Mouse (Mus musculus) adrenal gland, adult 18-20 months (tissue): ENCODE measurements around the gene Parvg. TPM values are rescaled to one million over a fixed set of nuclear protein-coding genes. Genes with fewer than 3 reads are reported as not detected.

ENCODE experiments used
- DNase-seq, 2 experiments: peaks; one replicate each; pipeline ENCODE4 v3.0.0; 2021 to 2022; ENCODE audit warnings: low spot score in 2 of 2
- total RNA-seq, 2 experiments: library from RNA; stranded (reverse); gene quantifications; 1 replicate in 1 of 2; 2 replicates in 1 of 2; pipeline ENCODE4 v1.2.3; 2021

Gene Parvg
- total RNA-seq, 2 experiments from 2014 or later: 3.4 to 3.8 TPM

DNA sequence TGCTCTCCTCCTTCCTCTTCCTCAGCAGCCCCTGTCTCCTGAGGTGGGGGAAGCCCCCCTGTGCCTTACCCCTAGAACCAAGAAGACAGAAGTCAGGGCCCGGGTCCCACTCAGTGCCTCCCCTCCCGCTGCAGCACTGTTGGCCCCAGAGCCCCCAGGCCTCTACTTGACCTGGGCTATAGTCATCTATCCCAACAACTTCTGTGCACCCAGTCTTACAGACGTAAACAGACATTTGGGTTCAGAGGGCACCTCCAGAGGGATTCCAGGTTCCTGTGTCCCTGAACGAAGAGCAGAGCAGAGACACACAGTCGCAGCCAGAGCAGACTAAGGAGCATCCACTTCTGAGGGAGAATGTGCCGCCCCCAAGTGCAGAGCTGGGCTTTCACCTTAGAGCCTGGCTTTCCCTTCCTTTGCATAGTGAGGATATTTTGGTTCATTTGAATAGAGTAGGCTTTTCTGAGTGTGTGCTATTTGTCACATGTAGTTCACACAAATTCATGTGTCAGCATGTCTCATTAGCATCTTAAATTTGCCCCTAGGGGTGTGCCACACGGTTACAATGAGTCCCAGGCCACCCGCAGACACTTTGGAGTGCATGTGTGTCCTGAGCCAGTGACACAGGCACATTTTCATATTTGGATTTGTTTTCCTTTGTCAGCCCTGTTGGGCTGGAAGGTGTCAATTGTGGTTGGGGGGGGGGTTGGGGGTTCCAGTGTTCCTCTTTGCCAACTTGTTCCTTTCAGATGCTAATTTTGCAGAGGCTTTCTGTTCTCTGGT, 22.0 kb upstream of the Parvg start:
- DNase-seq: no peak

DNA sequence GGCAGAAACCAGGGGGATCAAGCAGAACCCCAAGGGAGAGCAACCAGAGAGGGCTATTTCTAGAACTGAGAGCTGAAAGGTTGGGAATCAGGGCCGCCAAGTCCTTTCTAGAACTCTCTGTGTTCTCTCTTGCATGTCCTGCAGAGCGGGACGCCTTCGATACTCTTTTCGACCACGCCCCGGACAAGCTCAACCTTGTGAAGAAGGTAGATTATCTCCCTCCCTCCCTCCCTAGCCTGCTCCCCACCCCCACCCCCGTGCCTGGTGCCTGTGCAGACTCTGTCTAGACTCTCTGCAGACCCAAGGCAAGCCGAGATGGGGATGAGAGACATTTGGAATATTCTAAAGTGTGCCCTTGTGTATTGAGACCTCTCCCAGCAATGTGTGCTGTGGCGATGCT, 20.6 kb upstream of the Parvg start:
- DNase-seq: no peak

DNA sequence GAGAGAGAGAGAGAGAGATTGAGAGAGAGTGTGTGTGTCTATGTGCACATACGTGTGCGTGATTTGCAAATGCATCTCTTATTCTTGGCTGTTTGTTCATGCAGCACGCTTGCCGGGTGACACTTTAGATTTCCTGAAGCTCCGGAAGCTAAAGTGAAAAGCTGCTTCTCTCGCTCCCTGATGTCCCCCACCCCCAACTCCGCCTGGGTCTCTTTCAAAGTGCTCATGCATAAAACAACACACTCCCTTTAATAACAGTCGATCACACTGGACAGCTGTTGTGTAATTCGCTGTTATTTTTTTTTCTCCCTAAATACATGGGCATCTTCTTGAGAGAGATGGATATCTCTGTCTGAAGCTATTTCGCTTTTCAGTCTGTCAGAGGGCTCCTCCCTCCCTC, 18.5 kb upstream of the Parvg start:
- DNase-seq: no peak

DNA sequence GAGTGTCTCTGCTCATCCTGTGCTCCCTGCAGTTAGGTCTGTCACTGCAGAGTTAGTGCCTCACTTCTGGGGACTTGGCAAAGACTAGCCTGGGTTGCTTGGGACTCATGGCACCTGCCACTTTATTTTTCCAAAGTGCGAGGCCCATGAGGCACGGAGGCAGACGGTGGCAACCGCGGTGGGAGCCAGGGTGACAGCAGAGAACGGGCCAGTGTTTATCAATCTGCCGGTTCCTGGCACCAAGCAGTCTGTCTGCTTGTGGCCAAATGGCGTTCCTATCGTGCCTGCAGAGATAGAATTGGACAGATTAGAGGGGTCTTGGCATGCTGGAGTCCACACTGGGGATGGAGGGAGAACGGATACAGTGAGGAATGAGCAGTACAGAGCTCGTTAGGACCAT, 13.6 kb upstream of the Parvg start:
- DNase-seq: no peak

DNA sequence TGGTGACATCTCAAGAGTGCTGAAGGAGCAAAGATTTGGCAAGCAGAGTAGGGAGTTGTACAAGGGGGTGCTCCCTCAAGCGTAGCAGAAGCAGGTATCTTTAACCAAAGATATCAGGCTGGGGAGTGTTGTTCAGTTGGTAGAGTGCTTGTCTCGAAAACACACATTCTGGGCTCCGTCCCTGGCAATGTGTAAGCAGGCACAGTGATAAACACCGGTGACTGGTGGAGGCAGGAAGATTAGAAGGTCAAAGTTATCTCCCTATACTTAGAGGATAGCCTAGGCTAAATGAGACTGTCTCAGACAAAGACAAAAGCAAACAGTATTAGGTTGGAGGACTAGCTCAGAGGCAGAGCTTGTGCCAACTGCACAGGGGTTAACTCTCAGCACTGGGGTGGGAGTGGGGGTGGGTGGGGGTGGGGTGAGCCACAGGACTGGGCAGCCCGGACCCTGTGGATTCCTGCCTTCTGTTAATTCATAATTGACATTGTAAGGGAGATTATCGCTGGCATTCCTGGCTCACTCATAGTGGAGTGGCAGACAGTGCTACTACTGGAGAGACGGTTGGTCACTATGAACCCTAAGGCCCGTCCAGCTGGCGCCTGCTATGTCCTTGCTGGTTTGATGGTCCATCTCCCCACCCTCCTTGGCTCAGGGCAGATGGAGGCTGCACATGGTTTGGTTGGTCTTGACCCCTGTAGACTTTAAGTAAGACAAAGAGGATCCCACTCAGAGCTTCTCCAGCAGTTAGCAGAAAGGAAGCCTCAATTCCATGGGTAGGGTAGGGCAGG, 12.3 kb upstream of the Parvg start:
- no peak for DNase-seq

DNA sequence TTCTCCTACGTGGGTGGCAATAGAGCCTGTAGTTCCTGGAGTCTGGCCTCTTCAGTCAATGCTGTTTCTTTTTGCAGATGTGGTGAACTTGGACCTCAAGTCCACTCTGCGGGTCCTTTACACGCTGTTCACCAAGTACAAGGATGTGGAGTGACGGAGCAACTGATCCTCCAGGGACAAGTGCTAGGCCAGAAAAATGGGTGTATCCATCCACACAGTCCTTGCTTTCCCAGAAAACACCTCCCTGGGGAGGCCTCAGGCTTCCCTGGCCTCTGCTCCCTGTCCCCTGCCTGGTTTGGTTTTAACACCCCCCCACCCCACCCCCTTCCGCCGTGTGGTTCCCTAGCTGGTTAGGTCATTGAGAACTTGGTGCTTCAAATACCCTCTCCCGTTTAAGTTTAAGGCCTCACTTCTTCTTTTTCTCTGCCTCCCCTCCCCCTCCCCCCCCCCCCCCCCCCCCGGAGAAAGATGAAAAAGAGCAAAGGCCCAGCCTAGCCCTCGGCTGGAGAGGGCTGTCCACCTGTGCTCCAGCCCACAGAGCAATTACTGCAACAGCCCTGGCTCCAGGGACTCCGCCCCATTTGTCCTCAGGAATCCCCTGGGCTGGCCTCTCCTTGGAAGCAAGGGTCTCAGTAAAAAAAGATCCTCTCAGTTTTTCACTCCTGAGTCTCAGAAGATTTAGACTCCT, 10.8 kb upstream of the Parvg start:
- DNase-seq: no peak

DNA sequence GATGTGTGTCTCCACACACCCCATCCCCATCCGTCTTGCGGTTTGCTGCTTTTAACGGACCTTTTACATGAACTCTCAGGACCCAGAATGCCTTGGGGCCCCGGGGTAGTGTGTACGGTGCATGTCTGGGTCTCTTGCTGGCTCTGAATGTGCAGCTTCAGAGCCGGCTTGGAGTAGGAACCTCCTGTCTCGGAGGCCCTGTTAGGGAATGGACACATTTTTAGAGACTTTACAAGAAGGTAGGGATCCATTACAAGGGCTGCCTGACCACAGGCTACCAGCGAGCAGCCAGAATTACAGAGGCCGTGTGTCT, 10.3 kb upstream of the Parvg start:
- DNase-seq: no peak

DNA sequence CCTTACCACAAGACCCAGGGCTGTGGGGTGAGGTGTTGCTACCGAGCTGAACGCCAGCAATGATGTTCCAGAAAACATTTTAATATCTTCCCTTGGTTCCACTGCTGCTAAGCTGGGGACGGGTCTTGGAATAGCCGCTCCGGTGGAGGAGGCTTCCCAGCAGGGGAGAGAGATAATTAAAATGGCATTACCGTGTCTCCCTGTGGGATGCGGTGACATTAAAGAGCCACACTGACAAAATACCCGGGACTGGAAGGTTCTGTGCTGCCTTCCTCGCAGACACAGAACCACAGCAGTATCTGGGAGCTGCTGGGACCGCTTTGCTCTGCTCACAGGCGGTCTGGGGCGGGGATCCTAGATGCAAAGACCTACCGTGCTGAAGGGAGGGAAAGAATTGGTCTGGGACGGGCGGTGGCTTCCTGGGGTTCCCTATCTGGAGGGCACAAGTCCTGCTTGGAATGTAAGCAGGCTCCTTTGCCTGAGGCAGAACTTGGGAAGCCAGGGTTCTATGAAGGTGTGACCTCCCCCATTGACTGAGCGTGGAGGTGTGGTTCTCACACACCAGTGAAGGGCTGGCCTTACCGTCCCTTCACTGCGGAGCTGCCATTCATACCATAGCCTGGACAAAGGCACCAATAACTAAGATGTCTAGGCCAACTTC, 9.3 kb upstream of the Parvg start:
- DNase-seq: no peak

DNA sequence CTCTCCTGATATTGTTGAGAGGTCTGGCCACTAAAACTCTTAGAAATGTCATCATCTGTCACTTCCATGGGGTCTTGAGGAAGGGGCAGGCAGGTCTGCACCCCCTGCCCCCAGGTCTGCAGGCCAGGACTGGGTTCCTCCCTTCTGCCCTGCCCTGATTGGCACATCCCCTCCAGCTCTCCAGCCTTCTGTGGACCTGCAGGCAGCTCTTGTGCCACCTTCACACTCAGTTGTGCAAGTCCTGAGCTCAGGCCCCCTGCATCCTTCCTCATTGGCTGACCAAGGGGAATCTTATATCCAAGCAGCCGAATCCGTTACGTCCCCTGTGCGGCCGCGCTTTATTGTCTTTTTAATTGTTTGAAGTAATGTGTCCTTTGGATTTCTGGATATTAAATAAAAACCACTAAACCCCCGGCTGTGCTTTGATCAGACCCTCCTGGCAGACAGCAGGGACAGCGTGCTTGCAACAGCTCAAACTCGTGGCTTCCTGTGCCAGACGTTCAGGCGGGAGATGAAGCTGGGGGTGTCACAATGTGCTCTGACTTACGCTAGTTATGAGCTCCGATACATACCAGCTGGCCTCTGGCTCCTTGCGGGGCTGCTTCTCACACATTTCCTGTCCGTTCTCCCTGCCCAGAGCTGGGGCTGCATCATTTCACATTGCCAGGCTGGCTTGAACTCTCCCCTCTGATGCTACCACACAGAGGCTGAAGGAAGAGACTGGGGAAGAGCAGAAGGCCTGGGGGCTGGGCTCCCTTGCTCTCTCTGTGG, 8.4 kb upstream of the Parvg start:
- DNase-seq: no peak

DNA sequence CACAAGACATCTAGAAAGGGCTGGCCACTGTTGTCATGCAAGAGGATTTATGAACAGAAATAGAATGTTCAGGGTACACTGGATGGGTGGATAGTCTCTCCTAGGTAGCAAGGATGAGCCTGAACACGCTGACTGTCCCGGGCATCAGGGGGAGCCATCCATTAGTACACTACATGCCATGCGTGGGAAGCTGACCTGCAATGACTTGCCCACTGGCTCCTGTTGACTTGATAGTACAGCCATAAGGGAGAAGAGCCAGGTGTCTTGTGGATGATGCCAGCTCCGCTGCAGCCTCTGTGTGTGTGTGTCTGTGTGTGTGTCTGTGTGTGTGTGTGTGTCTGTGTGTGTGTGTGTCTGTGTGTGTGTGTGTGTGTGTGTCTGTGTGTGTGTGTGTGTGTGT, 4.4 kb upstream of the Parvg start:
- no peak for DNase-seq

DNA sequence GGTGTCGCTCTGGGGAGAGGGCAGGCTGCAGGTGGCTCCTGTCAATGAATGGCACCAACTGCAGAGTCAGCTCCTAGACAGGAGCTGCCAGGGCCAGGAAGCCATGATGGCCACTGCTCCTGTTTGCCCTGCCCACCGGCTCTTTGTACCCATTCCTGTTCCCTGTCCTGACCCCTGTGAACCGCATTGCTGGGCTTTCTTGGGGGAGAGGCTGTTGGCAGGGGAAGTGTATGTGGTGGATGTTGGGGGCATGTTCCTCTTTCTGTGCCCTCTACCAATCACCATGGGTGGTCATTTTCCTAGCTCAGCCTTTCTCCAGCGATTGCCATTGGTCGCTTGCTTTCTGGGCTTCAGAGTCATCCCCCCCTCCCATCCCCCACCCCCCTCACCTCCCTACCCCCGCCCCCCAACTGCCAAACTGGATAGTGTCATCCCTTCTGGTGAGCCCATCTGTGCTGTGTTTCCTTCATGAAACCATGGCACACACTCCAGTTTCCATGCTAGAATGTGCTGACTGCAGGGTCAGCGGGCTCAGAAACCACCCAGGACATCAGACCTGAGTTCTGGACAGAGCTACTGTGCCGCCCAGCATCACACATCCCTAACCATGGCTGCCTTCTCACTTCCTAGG, 2.2 kb upstream of the Parvg start:
- no peak for DNase-seq

DNA sequence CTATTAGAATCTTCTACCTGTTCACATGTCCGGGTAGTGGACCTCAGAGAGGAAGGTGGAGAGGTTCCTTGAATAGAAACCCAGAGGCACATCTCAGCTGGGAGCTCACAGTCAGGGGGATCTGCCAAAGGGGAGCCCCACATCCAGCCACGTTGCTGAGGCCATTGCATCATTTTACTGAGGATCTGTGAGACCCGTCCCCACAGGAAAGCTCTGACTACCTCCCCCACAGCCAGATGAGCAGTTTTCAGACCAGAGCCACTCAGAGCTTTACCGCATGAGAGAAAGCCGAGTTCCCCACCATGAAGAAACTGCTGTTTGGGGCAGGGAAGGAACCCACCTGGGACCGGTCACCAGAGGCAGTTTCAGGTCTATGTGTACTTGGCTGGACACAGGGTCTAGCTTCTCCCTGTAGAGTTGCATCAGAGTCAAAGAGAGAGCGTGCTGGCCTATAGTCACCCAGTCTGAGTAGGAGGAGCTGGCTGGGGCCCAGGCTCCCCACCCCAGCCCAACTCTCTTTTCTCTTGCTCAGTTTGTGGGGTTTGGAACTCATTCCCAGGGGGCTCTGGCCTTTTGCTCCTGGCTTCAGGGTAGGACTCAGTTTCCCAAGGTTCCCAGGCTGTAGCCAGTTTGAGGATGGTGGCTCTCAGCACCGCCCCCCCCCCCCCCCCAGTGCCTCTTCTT, 1.2 kb downstream of the Parvg start:
- no peak for DNase-seq

DNA sequence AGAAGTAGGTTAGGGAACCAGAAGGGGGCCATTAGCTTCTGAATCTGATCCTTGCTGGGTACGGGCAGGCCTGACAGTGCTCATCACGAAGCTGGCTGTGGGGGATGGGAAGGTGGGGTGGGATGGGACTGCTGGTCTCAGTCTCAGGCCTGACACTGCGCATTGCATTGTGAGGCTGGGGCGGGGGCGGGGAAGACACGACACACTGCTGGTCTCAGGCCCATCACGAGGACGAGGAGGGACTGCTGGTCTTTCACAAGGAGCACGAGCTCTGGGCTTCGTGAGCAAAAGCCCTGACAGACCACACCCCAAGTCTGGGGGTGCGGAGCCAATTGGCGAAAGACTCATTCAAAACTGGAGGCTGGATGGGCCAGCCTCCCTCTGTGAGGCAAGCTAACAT, 1.9 kb downstream of the Parvg start:
- no peak for DNase-seq

DNA sequence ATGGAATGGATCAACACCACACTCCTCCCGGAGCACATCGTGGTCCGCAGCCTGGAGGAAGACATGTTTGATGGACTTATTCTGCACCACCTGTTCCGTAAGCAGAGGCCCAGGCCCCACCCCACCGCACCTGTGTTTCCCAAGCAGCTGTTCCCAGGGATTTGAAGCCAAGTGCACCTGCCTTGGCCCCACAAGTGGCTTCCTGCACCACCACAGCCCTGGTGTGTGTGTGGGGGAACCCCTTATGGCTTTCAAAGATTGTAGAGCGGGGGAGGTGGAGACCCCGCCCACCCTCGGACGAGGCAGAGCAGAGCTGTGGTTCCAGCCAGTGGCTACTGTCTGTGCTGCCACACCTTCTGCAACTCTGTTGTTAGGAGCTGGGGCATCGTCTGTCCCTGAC, 5.0 kb downstream of the Parvg start:
- no peak for DNase-seq

DNA sequence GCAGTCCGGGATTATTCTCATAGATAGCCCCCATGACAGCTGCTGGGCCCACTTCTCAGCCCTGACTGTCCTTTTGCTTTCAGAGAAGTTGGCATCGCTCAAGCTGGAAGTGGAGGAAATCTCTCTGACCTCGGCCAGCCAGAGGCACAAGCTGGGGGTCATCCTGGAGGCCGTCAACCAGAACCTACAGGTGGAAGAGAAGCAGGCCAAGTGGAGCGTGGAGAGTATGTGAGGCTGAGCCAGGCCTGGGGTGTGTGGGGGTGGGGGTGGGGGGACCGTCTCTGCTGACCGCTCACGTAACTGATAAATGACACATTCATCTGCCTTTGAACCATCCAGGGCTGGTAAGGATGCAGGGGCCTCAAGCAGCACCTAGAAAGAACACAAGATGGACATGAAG, 6.1 kb downstream of the Parvg start:
- no peak for DNase-seq

DNA sequence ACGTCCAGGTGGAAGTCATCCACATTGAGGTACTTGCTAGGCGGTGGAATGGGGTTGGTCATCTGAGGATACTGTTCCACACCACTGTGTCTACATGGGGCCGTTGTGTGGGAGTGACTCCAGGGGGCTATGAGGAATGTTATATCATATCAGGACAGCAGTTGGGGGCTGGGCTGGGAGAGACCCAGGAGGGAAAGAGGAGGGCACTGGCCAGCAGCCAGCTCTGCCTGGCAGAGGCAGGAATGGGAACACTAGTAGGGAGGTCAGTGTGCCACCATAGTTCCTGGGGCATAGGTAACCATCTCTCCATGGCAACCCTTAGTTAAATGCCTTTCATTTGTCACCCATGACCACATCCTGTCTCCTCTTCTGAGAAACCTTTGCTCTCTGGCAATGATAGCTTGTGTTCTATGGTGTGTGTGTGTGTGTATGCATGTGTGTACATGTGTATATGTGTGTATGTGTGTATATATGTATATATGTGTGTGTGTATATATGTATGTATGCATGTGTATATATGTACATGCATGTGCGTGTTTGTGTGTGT, 7.3 kb downstream of the Parvg start:
- no peak for DNase-seq

DNA sequence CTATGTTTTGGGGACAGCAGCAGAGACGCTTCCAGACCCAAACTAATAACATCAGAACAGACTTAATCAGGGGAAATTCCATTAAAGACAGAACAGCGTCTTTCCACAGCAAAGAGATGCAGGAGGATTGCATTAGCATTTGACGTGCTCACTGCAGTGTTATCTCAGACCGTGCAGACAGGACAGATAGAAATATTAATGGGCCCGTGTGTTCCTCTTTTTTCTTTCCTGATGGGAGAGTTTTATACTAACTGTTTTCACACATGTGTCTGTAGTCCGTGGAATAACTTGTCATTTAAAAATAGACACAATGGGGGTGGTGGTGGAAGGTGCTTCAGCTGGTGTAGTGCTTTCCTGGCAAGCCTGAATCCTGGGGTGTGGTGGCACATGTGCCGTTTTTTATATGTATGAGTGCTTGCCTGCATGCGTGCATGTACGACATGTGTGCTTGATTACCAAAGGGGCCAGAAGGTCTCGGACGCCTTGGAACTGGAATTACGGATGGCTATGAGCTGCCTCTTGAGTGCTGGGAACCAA, 12.5 kb downstream of the Parvg start:
- no peak for DNase-seq

DNA sequence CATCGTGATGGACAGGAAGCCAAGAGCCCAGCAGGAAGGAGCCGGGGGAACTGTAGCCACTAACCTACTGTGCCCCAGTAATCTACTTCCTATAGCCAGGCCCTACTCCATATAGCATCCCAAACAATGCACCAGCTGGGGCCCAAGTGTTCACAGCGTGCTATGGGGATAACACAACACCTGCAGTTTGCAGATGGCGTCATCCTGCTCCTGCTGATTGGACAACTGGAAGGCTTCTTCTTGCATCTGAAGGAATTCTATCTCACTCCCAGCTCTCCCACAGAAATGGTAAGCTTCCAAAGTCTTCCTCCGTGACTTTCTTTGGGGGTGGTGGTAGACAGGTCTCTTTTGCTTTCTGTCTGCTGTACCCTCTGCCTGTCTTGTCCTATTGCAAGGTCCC, 13.8 kb downstream of the Parvg start:
- no peak for DNase-seq

DNA sequence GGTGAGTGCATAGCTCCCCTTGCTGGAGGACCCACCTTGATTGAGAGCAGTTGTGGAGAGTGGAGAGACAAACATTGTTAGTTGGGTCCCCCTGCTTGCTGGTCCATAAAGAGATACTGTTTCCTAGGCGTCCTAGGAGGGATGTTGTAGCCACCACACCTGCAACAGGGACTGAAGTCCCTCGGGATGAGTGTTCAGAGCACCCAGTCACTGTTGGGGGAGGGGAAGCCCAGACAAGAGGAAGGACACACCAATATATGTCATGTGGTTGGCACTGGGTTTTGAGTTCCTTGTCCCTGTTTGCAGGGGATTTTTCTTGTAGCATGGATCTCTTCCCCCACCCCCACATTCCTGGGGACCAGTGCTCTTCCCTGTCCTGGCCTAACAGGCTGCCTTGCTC, 17.1 kb downstream of the Parvg start:
- DNase-seq: no peak
